Mouse (Mus musculus) stomach, postnatal 0 days (tissue): ENCODE results near the gene 1700025F22Rik.
"Not testable (repeated sequence)": the region's sequence is repeated elsewhere in the genome, so short reads cannot be mapped to it uniquely, and the experiment has no call there.

Source experiments
- CTCF ChIP-seq: IDR thresholded peaks from 2 replicates; pipeline ENCODE4 v1.5.1; 2016; ENCODE audit warnings: antibody characterized with exemption, low read depth, mild to moderate bottlenecking, moderate library complexity
- EP300 ChIP-seq: optimal IDR thresholded peaks from 2 replicates; pipeline ENCODE3; 2016; ENCODE audit warnings: antibody characterized with exemption

DNA sequence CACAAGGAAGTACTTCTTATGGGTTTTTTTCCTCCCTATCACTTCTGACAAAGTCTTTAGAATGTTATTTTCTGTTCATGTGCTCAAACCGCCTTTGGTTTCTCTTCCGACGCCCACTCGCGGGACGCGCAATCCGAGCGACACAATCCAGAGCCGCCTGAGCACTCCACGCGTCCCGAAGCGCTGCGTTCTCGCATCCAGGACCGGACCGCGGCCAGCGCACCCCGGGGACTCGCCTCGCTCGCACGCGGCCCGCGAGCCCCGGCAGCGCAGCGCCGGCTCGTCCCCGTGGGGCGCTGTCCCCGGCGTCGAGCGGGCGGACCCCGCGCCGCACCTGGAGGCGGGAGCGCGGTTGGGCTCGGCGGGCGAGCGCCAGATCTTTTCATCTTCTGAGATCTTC, 73.0 kb downstream of the 1700025F22Rik start:
- not testable (repeated sequence) for TF ChIP-seq EP300, CTCF
